Mouse (Mus musculus) large intestine, adult 2 months (tissue): ENCODE data around the gene Itga1. TPM values are rescaled to one million over a fixed set of nuclear protein-coding genes. Genes with fewer than 3 reads are reported as not detected.

ENCODE experiments used
- DNase-seq: peaks from one replicate; pipeline ENCODE4 v3.0.0-alpha.2; 2012; ENCODE audit warnings: low read depth, low spot score
- WGBS: fragments of 180-500 bp; shearing (Covaris S2); methylation state at CpG from one replicate; pipeline ENCODE4 v1.1.7; 2018; 5-methylcytosine and 5-hydroxymethylcytosine counted together
- polyA plus RNA-seq: library from polyadenylated mRNA; depleted of rRNA; stranded (reverse); fragments of >200 nt; gene quantifications from 2 replicates; pipeline ENCODE4 v1.2.3, GENCODE M21; 2012

Gene Itga1
- polyA plus RNA-seq, 1 experiment = 3.6 TPM

DNA sequence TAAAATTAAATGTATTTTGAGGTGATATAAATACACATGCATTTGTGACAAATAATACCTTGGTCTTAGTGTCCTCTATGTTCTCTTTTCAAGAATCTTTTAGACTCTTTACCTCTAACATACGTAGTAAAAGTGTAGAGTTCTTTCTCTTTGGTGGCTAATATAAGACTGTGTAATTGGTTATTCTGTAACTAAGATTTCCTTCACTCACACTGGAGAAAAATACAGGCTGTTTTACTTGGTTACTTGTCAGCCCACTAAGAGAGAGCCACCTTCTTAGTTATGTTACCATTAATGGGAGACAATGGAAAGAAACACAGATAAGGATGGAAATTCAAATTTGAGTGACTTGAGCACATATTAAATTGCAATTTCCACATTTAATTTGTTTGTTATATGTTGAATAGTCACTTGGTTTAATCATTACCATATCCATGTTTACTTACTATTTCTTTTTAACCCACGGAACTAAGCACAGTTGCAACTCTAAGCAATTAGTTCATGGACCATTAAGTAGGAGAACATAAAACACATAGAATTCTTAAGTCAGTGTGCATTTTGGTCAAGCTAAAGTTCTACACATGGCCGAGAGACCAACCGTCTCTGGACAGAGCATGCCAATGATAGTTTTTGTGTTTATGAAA lies 34.3 kb downstream of the Itga1 start:
- no peak for DNase-seq
- 79% methylated on average over 4 of the region's 4 CpGs for WGBS

DNA sequence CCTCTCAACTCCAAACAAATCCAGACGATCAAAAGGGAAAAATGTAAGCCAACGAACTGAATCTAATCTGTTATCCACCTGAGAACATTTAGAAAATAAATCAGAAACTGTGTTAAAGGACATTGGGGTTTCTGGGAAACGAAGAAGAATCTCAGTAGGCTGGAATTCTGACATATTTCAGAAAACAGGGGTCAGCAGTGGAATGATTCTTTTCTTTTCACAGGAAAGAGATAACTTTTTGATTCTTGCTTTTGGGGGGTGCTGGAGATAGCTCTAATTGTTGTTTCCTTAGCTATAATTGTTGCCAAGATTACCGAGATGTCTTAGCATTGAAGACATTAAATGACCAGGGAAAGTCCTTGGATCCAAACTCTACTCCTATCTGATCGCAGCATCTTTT lies 44.2 kb downstream of the Itga1 start:
- 72% methylated on average over 5 of the region's 5 CpGs for WGBS
- DNase-seq = no peak

DNA sequence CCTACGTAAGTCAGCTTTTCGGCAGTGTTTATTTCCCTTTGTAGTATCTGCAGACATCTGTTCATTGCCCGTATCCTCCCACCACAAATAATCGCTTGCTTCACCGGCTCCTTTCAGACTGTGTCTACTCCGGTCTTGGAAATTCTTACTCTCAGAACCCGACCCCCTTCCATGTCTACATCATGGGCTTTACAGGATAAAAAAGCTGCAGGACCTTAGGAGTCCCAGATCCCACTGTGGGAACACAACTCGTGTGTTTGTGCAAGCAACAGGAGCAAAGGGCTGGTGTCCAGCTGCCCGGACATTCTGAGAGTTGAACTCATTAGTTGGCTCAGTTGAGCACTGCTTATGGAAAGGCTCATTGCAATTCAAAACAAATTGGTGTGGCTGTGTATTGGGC lies 47.0 kb downstream of the Itga1 start:
- WGBS = 57% methylated on average over 9 of the region's 9 CpGs
- DNase-seq = no peak

DNA sequence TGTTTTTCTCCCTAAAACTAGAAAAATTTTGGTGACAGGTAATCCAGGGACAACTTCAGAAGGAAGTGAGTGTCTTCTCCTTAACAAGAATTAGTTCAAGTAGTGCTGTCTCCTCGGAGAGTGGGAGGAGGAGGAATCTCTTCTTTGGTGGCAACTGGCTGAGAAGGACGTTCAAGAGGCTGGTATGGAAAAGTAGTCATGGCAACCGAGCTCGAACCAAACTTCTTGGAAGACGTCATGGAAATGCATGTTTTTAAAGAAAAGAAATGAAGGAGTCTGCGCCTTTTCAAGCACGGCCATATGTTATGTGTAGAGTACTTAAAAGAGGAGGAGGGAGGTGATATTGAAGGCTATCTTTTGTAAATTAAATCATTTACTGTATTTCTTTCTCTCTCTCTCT lies 49.2 kb downstream of the Itga1 start:
- 84% methylated on average over 7 of the region's 7 CpGs for WGBS
- DNase-seq = no peak

DNA sequence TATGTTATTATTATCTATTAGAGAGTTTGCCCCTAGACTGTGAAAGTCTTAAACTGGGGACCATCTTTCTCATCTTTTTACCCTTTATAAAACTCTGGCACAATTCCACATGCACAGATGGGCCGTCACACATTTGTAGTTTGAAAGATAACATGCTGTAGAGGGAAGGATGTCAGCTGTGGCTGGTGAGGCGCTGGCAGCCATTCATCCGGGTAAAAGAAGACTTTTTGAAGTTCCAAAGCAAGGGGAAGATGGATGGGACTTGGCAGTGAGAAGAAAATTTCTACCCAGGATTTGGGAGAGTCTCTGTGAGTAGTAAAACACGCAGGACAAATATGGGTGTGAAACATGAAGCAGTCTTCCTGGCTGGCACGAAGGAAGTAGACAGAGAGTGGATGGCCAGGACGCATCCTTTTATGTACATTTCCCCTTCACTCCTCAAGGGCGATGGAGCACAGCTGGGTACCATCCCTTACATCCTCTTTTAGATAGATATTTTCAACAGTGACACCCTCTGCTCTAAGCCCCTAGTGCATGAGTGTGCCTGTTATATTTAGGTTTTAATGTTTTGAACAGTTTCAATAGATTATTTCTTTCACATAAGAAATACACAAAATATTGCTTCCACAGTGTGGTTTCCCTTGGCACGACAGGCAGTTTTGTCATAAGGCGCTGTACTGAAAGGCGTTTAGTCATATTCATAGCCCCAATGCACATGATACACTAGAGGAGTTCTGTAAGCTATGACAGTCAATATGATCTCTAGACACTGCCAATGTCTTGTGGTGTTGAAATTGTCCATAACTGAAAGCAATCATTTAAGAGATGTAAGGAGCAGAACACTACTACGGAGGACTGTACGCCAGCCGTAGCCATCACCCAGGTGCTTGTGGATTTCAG lies 50.9 kb downstream of the Itga1 start:
- WGBS = 67% methylated on average over 13 of the region's 13 CpGs
- no peak for DNase-seq

DNA sequence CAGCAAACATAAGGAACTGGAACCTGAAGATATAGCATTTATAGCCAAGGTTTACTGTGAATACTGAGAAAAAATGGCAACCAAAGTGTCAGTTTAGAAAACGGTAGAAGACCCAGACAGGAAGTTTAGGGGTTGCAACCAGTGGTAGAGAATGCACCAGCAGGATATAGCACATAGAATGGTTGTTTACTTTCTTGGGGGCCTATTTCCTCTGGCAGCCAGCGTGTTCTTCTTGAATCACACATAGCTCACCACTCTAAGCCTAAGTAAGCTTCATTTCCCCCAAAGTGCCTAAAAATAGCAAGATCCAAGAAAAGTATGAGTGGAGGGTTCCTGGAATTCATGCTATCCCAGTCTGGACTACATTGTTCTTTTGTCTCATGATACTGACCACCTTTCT lies 59.1 kb downstream of the Itga1 start:
- 40% methylated on average over 2 of the region's 2 CpGs for WGBS
- DNase-seq = no peak

DNA sequence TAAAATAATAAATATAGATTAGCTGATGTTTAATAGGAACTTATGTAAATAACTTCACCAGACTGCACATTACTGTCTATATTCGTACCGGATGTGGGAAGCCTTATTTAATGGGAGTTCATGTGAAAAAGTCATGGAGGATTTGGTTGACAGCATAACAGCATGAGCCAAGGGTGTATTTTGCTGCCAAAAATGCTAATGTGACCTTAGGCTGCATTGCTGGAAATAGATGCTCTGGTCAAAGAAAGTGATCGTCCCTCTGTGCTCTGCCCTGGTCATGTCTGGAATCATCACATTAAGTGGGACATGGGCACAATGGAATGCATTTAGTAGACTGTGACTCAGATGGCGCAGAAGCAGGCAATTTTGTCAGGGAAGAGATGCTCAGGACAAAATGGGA lies 64.5 kb downstream of the Itga1 start:
- DNase-seq = no peak
- 83% methylated on average over 4 of the region's 4 CpGs for WGBS

DNA sequence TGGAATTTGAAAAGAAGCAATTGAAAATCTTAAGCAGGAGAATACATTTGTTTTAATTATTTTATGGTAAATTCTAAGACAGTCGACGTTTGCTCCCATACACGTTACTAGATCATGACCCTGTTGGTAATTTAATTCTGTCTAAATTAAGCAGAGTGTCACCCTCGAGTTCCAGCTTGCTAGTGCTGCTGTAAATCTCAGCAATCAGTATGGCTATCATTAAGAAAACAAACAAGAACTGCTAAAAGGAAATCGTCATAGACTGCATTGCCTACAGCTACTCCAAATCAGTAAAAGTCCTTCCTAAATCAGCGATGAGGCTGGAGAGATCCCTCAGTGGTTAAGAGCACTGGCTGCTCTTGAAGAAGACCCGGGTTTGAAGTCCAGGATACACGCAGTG lies 66.4 kb downstream of the Itga1 start:
- DNase-seq = no peak
- WGBS = 59% methylated on average over 8 of the region's 8 CpGs

DNA sequence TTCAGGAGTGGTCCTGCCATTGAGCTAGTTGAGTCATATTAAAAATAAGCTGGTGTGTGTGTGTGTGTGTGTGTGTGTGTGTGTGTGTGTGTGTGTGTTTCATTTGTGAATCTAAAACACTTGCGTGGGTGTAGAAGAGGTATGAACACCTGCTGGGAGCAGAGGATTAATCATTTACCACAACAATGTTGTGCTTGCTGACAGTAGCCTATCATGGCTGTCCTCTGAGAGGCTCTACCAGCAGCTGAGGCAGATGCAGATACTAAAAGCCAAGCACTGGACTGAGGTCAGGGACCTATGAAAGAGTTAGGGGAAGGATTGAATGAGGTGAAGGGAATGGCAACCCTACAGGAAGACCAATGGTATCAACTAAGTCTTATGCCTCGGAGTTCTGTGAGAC lies 68.6 kb downstream of the Itga1 start:
- 24% methylated on average over 2 of the region's 2 CpGs for WGBS
- no peak for DNase-seq

DNA sequence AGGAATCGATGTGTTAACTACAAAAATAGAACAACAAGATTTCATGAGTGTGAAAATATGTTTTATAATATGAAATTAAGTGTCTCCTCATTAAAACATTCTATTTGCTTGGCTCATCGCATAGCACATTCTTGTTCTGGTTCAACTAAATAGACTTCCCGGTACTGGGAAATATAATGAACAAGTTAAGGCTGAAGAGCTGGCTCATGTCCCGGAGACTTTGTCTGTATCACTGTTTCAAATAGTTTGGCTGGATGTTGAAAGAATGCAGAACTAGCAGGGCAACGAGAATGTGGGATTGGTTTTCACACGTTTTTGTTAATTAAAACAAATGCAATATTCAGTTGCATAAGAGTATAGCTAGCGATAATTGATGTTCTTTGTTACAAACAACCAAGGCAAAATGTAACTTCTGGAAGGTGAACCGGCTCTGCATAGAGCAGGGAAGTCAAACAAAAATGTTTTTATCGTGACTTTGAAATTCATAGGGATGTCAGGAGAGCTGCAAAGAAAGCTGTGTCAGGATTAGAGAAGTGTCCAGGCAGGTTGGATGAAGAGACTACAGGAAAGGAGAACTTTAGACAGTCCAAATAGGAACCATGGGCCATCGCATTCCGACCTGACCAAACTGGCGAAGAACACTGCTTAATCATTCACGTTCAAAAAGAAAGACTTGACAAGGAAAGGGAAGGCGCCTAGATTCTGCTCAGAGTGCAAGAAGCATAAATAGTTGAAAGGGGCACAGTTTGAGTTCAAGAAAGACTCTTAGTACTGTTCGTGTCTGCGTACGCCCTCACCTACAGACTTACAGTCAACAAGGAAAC lies 70.4 kb downstream of the Itga1 start:
- DNase-seq = no peak
- 81% methylated on average over 17 of the region's 17 CpGs for WGBS

DNA sequence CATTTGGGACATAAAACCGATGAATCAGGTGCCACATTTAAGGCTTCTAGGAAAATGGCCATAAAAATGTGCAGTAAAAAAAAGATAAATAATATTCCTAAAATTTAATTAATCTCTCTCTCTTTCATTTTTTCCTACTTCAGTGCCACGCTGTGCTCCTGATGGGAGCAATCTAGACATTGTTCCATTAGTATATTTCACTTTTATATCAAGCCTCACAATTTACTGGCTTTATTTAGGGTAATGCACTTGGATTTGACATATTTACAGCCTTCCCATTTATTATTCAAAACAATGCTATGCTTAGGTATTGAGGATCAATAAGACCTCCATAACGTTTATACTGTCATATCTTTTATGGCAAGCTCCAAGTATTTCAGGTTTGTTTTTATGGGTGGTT lies 76.4 kb downstream of the Itga1 start:
- WGBS = 34% methylated on average over 3 of the region's 3 CpGs
- DNase-seq = no peak

DNA sequence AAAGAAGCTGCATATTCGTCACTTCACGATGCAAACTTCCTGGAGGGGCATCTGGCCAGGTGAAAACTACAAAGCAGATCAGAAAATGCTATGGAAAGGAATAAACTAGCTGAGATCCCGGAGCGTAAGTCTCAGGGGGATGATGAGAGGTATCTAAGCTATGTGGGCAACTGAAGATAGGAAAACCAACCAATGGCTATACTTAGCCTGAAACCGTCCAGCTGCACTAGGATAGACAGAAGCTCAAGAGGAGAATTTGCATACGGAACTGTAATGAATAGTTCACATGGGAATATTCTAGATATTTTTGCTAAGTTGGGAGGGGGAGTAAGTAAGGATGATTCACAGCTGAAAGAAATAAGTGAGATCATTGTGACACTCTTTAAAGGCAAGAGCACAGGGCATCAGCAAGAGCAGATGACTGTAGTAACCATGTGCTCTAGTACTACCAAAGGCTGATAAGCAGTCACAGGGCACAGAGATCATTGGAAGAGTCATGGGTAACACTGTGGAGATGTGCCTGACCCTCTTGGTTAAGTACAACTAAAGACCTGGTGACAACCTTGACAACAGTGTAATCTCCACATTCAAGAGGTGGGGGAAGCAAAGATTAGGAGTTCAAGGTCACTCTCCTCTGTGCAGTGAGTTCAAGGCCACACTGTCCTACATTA lies 79.5 kb downstream of the Itga1 start:
- 83% methylated on average over 6 of the region's 6 CpGs for WGBS
- DNase-seq = no peak

DNA sequence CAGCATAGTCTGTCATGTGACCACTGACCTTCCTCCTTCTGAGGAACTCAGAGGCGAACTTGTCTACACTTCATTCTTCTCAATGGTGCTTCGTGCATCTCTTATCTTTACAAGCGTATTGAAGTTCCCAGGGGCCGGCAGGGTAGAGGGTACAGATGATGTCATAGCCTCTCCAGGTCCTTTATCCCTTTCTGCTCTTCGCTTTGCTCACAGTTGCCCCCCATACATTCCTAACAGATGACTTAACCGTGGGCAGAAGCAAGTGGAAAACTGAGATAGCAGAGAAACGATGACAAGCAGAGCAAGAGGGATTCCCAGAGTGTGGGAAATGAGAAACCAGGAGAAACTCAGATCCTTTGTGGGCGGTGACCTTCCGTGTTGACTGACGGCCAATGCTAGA lies 80.4 kb downstream of the Itga1 start:
- no peak for DNase-seq
- WGBS = 59% methylated on average over 10 of the region's 10 CpGs

DNA sequence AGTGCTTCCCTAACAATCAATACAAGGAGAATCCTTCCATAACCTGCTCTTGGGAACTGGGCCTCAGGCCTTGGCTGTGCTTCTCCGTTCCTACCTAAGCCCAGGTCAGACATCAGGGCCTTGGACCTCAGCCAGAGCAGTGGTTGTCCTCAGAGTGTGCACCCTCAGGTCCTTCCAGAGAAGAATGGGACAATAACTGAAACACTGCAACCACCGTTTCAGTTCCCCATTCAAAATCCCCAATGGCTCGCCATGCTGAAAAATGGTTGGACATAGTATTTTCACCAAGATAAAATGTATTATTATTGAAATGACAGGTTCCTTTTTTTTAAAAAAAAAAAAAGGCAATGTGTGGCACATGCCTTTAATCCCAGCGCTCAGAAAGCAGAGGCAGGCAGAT lies 81.0 kb downstream of the Itga1 start:
- DNase-seq = no peak
- WGBS = 83% methylated on average over 4 of the region's 4 CpGs

DNA sequence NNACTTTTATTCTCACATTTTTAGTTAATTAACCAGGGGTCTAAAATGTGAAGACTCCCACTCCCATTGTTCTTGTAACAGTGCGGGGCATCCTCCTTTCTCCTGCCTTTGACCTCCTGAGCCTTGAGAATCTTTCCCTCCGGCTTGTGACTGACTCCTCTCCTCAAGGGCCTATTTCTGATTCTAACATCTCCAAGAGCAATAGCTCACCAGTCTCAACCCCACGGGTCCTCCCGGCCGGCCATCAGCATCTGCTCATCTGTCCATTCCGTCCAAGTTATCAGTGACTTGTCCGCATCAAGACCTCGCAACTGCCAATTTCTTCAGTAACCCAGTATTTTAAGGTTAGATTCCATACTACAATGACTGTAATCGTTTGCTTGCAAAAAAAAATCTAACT lies 84.2 kb downstream of the Itga1 start:
- 92% methylated on average over 9 of the region's 9 CpGs for WGBS
- DNase-seq = no peak

DNA sequence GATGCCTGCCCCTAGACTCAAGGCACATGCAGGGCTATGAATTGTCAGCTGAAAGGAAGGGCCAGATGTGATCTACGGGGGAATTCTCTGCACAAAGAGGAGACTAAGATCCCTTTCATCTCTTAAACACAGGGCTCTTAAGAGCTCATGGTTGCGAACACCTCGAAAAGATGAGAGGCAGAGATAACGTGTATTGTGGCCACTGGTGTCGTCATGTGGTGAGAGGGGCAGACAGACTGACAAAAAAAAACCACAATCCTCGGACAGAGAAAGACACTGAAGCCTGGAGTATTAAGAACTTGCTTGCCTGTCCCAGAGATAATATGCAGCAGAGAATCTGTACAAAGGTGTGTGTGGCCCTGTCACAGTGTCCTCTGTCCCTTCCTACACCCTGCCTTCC lies 90.2 kb downstream of the Itga1 start:
- WGBS = 73% methylated on average over 6 of the region's 6 CpGs
- DNase-seq = no peak

DNA sequence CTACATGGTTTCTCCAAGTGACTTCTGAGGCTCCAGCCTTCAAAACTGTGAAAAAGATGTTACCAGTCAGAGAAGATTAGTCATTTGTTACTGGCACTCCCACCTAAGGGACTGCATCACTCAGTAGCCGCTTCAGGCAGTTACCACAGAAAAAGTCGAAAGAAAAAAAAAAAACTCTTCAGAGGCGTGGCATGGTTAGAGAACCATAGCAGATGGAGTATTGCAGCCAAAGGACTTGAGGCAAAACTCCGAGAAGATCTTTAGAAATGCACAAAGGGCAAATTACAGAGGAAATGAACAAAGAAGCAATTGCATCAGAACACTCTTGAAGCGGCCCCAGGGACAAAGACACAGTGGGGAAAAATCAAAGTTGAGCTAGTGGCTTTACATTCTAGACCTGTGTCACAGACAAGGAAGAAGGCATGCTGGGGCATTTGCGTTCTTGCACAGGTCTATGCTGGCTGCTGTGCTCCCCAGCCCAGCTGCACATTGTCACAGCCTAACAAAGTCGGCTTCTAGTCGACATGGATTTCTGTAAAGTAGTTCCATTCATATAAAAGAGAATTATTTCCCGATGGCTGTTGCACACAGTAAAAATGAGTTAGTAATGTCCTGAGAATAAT lies 95.4 kb downstream of the Itga1 start:
- 55% methylated on average over 9 of the region's 9 CpGs for WGBS
- no peak for DNase-seq

DNA sequence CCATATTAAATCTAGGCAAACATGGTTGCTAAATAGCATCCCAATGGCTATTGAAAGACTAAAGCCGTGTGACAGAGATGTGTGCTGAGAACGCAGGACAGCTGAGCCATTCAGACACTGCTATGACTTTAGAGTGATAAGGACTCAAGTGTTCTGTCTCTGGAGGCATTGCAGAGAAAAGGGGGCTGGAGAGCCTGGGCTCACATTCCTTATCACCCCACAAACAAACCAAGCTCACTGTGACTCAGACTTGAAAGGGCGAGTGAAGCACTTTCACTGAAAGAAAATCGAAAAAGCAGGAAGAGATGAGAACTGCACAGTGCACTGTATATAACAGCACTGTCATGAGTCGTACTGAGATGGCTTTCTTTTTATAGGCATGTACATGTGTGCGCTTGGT lies 96.4 kb downstream of the Itga1 start:
- no peak for DNase-seq
- 72% methylated on average over 6 of the region's 6 CpGs for WGBS

DNA sequence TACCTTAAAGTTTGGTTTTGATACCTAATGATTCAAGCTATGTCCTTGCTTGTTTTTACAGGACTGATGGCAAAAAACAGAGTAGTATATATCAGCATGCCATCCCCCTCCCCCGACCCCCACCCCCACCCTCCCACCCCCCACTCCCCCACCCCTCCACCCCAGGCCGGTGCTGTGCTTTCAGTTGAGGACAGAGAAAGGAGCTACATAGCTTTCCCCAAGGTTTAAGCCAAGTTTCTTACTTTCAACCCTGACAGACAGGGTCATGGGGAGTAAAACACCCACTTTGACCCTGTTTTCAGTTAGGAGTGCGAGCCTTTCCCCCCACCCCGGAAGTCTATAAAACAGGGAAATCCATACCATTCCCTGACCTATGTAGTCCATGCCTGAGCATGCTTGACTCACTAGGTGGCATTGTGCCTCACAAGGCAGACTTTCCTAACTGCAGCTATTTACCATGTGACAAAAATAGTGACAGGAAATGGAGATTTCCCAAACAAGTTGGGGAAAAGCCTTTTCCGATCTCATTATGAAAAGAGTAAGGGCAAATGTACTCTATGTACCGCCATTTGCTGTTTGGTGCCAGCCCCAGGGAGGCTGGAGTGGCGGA lies 98.2 kb downstream of the Itga1 start:
- no peak for DNase-seq
- 43% methylated on average over 7 of the region's 7 CpGs for WGBS
